Mouse (Mus musculus): ENCODE results near the gene Gm21118.
"Not testable (repeated sequence)": the region's sequence is repeated elsewhere in the genome, so short reads cannot be mapped to it uniquely, and the experiment has no call there.

The Gm21118 gene

GRCm38 (mm10) chrY:70273542-70273941 lies at the start of gene Gm21118:
TSS of gene Gm21118 (minus strand) at chrY:70273642.
- ATAC-seq (ENCODE audit: insufficient number of reproducible peaks, low FRiP score, low TSS enrichment) = not testable (repeated sequence)

- not testable (repeated sequence) for ATAC-seq (ENCODE audit: insufficient number of reproducible peaks, low FRiP score, low TSS enrichment)
These were observed 29.7 kb upstream of the Gm21118 start, which contains the start of the genes Gm29423 and Gm29644 for GRCm38 (mm10) chrY:70303187-70303586. TSS of gene Gm29423 (minus strand) at chrY:70303287. TSS of gene Gm29644 (minus strand) at chrY:70303343.
